Mouse (Mus musculus) monocyte, adult 2 months (primary cell): Measurements from ENCODE around the gene Tmem79.
A peak's percentile ranks its signal among the peaks of the same experiment; 100 is the strongest.
"Not testable (repeated sequence)": the region's sequence is repeated elsewhere in the genome, so short reads cannot be mapped to it uniquely, and the experiment has no call there.

Source experiments
- DNase-seq, 2 experiments: peaks; one replicate each; pipeline ENCODE4 v3.0.0; 2022; ENCODE audit warnings: low spot score in 2 of 2, low read depth in 1 of 2

Tmem79 gene

GRCm38 (mm10) chr3:88354396-88355165 is 18.6 kb upstream of the Tmem79 start:
- DNase-seq, result no peak

- no peak for DNase-seq
These were observed 17.0 kb upstream of the Tmem79 start for GRCm38 (mm10) chr3:88352907-88353306.

GRCm38 (mm10) chr3:88350732-88351131 is 14.8 kb upstream of the Tmem79 start:
- no peak for DNase-seq

- DNase-seq, result no peak
These were observed 3.1 kb upstream of the Tmem79 start for GRCm38 (mm10) chr3:88339006-88339405.

GRCm38 (mm10) chr3:88338316-88338715 is 2.4 kb upstream of the Tmem79 start:
- no peak for DNase-seq

GRCm38 (mm10) chr3:88337367-88338020 is 1.5 kb upstream of the Tmem79 start:
- no peak for DNase-seq

GRCm38 (mm10) chr3:88335436-88336053 is 403 bp downstream of the Tmem79 start:
- DNase-seq, result no peak

- no peak for DNase-seq
These were observed 979 bp downstream of the Tmem79 start for GRCm38 (mm10) chr3:88334902-88335435.

- no peak for DNase-seq
These were observed 1.8 kb downstream of the Tmem79 start for GRCm38 (mm10) chr3:88334029-88334658.

GRCm38 (mm10) chr3:88331282-88331681 is 4.7 kb downstream of the Tmem79 start:
- peak in 1 of 2 experiments; percentile 30 for DNase-seq

- DNase-seq, result no peak
These were observed 7.0 kb downstream of the Tmem79 start for GRCm38 (mm10) chr3:88328956-88329355.

- DNase-seq, result no peak
These were observed 11.0 kb downstream of the Tmem79 start, which contains the start of gene Glmp for GRCm38 (mm10) chr3:88324951-88325405. Gene Glmp (plus strand): TSS chr3:88325023.

- DNase-seq, result no peak
These were observed 36.8 kb downstream of the Tmem79 start for GRCm38 (mm10) chr3:88299172-88299571.

- no peak for DNase-seq
These were observed 38.6 kb downstream of the Tmem79 start for GRCm38 (mm10) chr3:88297321-88297851.

GRCm38 (mm10) chr3:88296561-88297318 is 39.2 kb downstream of the Tmem79 start, which contains the start of the genes Tsacc and Cct3:
Gene Tsacc (minus strand): TSS chr3:88296999.
Gene Cct3 (plus strand): TSS chr3:88297116.
- peak; percentile 89 for DNase-seq

GRCm38 (mm10) chr3:88296110-88296560 is 39.8 kb downstream of the Tmem79 start:
- DNase-seq, result peak in 1 of 2 experiments; percentile 4

GRCm38 (mm10) chr3:88295272-88295671 is 40.7 kb downstream of the Tmem79 start:
- not testable (repeated sequence) for DNase-seq

- DNase-seq, result no peak
These were observed 44.0 kb downstream of the Tmem79 start for GRCm38 (mm10) chr3:88291970-88292369.

- DNase-seq, result not testable (repeated sequence)
These were observed 47.7 kb downstream of the Tmem79 start for GRCm38 (mm10) chr3:88288133-88288713.
